Mouse (Mus musculus) testis, postnatal 10 days (tissue): ENCODE measurements around the gene Chmp2a.
A peak's percentile ranks its signal among the peaks of the same experiment; 100 is the strongest.
"Not testable (repeated sequence)": the region's sequence is repeated elsewhere in the genome, so short reads cannot be mapped to it uniquely, and the experiment has no call there.

Source experiments
- DNase-seq: peaks from one replicate; pipeline ENCODE4 v3.0.0; 2021; ENCODE audit warnings: low spot score

The Chmp2a gene

DNA sequence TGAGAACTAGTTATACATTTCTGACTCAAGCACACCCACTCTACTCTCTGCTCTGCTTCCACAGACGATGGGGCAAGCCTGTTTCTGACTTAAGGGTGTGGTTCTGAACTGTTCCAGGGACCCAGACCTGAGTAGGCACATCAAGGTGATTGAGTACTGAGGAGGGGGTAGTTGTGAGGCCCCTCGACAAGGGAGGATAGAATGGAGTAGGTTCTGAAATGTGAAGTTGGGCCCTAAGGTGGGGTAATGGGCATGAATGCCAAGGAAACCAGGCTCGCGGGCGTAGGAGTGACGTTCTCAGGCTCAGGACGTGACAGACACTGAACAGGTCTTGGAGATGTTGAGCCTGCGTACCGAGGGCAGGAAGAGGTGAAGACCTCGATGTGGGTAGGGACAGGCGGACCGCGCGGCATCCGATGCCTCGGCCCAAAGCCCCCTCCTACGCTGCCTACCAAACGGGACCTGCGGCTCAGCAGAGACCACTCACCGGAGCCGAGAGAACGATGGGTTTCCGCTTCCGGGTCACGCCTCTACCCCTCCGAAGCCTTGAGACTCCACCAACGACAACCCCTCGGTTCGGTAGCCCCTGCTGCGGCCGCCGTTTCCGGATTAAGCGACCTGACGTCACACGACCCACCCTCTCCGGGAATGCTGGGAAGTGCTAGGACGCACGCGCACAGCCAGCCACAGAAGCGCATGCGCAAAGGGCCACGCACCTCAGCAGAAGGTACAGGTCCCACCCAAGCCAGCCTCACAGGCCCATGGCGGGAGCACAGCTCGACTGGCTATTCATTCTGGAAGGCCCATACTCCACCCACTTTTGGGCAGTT is at the start of gene Chmp2a:
Gene Chmp2a, minus strand, starts transcription at position 660 of the 830 bp plus-strand sequence.
- DNase-seq: peak; percentile 98

DNA sequence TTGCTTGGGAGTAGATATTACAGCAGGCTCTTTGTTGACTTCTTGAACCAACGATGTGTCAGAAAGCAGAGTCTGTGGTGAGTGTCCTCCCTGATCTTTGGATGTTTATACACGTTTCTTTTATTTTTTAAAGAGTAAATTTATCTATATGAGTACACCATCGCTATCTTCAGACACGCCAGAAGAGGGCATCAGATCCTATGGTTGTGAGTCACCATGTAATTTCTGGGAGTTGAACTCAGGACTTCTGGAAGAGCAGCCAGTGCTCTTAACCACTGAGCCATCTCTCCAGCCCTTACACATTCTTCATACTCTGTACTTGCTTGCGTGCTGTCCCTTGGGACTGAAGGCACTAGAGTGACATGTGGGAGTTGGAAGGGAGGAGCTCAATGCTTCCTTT is 37.7 kb upstream of the Chmp2a start:
- DNase-seq: no peak

DNA sequence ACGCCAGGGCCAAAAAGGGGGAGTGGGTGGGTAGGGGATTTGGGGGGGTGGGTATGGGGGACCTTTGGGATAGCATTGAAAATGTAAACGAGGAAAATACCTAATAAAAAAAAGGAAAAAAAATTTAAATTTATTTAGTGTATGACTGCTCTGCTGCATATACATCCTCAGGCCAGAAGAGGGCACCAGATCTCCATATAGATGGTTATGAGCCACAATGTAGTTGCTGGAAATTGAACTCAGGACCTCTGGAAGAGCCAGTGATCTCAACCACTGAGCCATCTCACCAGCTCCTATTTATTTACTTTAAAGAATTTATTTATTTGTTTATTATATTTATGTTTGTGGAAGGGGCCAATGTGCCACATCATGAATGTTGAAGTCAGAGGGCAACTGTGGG is 28.8 kb upstream of the Chmp2a start:
- DNase-seq: not testable (repeated sequence)

DNA sequence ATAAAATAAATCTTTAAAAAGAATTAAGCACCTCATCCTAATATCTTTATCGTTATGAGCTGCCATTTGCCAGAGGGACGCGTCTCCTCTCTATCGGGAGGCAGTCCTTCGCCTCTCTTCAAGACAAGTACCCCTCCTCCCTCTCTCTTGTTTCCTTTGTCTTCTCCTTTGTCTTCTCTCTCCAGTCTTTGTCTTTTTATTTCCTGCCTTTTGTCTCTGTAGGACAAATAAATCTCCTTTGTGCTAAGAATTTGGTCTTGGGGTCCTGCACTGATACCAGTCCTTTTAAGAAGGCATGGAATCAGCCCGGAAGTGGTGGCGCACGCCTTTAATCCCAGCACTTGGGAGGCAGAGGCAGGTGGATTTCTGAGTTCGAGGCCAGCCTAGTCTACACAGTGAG is 24.9 kb upstream of the Chmp2a start:
- DNase-seq: no peak

DNA sequence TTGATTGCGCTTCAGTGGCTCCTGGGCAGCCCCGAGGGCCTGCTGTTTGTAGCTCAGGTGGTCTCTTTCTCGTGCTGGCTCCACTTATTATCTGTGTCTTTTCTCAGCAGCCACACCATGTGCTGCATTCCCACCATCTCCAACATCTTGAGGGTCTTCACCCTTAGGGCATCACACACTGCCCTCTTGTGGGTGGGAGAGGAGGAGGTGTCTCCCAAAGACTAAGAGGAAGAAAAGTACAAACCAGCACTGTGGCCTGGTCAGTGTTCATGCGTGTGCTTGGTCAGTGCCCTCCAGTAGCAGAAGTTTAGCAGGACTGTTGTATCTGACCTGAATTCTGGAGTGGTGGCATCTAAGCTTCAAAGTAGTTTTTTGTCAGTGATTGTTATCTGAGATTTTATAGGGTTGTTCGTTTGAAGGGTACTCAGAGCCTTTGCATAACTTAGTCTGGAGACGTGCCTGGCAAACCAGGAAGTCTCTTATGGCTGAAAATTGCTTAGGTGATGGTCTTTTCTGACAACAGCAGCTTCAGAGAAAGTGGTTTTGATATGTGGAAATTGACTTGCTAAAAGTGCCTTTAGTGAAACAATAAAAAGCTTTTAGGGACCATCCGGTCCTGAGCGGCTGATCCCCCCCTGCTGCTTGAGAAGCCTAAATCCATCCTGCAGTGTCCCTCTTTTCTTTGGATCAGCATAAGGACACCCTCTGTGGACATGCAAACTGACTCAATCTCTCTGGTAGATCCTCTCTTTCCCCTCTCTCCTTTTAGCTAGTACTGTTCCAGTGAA is 22.5 kb upstream of the Chmp2a start:
- DNase-seq: no peak

DNA sequence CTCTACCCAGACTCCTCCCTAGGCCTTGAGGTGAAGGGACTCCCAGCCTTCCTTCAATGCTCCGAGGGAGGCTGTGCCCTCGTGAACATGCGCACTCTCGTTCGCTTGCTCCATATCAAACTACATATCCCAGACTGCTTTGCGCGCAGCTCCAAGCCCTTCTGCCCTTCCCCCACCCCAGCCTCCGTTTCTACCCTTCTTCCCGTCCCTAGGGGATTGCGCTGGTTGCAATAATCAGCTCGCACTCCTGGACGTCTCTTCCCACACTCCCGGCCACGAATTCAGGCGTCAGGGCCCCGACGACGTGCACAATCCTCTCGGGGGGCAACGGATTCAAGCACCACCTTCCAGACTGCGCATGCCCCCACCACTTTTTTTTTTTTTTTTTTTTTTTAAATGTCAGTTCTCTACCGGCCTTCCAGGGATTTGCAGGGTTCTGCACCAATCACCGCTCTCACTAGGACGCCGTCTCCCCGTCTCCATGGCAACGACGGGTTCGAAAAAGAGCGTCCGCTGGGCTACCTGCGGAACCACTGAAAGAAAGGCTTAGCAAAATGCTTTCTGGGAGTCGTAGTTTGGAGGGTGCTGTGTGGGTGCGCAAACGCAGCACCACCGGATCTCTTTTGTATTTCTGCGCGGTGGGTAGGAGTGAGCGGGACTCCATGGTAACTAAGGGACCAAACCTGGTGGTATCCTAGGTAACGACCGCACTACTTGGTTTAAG is 19.8 kb upstream of the Chmp2a start, which contains the start of gene Mzf1:
Gene Mzf1, minus strand, starts transcription at position 478 of the 724 bp plus-strand sequence.
- peak; percentile 95 for DNase-seq

DNA sequence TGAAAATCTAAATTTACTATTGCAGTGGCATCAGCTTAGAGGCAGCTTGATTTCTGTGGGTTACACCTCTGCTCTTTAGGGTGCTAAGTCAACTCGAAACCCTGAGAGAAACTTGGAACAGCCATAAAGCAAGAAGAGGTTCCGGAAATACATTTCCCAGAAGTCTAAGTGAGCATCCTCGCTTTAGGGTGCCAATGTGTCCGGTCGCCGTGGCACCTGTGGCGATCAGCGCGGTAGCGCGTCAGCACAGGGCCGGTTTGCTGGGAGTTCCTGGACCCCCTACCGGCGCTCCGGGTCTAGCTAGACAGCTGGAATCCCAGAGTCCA is 19.3 kb upstream of the Chmp2a start:
- DNase-seq: no peak

DNA sequence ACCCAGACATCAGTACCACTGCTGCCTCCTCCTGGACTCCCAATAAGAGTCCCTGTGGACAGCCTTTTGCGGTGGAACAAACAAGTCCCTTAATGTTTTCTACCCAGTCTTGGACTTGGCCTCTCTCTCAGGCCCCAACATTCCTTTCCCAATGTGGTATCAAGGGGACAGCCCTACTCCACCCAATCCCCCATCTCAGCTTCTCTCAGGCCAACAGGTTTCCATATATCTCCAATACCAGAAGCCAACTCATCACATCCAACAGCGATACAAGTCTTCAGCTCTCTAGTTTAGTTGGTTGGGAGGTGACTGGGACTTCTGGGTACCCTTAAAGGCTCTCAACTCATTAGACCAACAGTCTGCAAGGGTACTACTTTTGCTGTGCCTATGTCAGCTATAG is 18.9 kb upstream of the Chmp2a start:
- DNase-seq: no peak

DNA sequence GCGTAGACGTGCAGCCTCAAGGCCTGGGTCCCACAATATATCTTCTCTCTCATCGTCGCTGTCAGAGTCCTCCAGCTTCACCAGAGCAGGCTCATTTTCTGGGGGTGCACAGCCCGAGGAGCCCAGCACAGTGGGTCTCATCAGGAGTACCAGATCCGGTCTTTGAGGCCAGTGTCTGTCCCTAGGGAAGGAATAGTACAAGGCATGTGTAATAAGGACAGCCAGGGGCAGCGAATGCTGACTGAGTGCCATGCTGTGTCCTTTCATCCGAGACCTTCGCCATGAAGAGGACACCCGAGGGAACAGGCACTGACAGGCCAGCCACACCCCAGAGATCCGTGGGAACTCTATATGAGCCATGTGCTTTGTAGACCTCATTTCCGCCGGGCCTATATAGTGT is 18.4 kb upstream of the Chmp2a start:
- DNase-seq: no peak

DNA sequence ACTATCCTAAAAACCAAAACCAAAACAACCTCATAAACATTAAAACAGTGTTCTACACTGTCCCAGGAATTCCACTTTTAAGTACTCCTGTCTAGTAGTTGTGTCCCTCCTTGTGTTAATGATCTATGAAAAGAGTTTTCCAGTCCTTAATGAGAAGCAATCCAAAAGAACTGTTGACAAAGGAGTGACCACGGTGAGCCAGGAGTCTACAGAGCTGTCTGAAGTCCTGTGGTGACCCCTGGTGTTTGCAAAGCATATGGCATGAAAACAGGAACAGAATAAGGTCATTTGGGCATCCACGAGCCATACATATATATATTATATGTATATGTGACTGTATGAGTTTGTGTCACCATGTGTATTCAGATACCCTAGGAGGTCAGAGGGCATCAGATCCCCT is 11.5 kb upstream of the Chmp2a start:
- peak; percentile 74 for DNase-seq

DNA sequence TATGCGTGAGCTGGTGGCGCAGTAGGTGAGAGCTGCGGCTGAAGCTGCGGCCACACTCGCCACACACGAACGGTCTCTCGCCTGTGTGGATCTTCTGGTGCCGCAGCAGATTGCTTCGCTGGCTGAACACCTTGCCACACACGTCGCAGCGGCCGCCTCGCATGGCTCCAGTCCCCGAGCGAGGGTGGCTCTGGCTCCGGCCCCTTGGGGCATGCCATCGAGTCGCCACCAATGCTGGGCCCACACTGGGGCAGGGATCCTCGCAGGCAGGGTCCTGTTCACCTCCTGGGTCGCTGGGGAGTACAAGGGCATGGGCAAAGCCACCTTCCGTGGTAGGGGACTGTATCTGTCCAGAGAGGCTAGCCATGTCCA is 9.6 kb upstream of the Chmp2a start:
- no peak for DNase-seq

DNA sequence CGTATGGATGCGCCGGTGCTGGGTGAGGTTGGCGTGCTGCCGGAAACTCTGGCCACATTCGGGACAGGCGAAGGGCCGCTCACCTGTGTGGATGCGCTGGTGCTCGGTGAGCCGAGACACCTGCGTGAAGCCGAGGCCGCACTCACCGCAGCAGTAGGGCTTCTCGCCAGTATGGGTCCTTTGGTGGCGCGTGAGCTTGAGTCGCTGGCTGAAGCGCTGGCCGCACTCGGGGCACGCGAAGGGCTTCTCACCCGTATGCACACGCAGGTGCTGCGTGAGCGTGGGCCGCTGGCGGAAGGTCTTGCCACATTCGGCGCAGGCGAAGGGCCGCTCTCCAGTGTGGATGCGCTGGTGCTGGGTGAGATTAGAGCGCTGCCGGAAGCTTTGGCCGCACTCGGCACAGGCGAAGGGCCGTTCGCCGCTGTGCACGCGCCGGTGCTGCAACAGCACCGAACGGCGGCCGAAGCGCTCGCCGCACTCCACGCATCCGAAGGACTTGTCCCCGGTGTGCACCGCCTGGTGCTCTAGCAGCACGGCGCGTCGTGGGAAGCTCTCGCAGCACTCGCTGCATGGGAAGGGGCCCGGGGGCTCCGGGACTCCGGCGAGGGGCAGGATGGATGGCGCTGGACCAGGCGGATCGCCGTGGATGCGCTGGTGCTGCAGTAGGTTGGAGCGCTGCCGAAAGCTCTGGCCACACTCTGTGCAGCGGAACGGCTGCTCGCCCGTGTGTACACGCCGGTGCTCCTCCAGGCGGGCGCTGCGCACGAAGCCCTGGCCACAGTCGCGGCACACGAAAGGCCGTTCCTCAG is 9.0 kb upstream of the Chmp2a start:
- DNase-seq: peak; percentile 67

DNA sequence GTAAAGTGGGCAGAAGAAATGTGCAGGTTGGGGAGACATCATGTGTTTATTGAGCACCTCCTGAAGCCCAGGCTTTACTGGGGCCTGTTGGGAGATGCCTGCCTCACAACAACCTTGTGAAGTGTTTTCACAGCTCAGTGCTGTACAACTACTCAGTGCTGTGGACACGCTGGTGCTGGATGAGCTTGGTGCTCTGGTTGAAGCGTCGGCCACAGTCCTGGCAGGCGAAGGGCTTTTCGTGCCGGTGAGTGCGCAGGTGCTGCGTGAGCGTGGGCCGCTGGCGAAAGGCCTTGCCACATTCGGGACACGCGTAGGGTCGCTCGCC is 8.5 kb upstream of the Chmp2a start:
- DNase-seq: no peak

DNA sequence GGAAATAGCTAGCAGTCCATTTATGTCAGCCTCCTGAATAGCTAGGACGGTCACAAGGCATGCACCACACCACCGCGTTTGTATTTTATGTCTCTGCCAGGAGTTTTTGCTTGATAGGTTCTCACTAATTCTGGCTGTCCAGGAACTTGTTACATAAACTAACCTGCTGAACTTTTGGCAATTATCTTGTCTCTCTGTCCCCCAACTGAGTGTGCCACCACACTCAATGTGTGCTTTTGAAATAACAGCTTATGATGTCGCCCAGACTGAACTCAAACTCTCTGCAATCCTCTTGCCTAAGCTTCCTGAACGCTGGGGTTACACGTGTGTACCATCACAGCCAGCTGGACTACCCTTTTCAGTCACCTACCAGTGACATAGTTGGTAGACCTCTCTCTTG is 7.9 kb upstream of the Chmp2a start:
- DNase-seq: no peak

DNA sequence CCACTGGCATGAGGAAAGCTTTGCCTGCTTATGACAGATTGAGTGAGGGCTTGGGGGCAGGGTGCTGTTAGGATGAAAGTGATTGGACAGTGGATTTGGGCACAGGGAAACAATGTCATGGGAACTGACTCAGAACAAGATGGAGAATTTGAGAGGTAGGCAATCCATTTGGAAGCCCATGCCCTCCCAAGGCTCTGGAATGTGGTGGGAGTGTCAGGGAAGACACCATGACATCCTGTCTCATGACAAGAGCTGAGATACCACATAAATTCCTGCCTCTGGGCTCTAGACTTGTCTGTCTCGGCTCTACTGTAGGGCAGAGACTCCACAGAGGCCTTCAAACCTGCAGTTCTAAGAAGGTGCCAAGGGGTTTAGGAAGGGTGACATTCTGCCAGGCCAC is 6.6 kb upstream of the Chmp2a start:
- DNase-seq: no peak

DNA sequence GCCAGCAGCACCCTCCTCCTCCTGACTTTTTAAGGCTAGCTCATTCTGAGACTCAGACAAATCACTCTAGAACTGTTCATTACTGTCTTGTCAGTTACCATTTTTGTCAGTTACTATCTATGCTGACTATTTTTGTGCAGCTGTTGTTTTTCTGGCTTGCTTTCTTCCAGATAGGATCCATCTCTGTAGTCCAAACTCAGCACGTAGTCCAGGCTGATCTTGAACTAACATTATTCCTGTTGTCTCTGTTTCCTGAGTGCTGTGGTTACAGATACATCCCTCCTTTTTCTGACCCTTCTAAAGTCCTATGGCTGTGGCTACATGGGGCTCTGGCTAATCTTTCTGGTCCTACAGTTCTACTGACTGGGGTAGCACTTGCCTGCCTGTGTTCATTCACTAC is 4.6 kb upstream of the Chmp2a start:
- DNase-seq: no peak

DNA sequence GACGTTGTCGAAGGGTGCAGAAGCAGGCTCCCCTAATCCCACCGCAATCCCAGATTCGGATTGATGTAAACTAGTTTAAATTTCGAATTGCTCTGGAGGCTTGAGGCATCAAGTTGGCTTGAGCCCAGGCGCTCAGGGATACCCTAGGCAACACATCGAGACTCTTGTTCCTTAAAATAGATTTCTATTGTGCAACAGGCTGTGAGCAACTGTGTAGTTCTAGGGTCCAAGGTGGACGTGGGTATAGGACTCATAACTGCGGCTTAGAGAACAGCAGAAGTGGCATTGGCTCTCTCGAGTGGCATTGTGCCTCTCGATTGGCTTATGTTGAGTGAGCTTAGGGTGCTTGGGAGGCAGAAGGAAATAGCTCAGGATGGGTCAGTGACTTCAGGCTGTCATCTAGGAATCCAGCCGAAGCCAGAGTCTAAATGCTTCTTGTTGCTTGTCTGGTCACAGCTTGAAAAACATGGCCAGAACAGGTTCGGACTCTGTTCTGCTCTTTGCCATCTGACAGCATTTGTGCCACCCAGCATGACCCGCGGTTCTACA is 4.1 kb upstream of the Chmp2a start:
- DNase-seq: no peak

DNA sequence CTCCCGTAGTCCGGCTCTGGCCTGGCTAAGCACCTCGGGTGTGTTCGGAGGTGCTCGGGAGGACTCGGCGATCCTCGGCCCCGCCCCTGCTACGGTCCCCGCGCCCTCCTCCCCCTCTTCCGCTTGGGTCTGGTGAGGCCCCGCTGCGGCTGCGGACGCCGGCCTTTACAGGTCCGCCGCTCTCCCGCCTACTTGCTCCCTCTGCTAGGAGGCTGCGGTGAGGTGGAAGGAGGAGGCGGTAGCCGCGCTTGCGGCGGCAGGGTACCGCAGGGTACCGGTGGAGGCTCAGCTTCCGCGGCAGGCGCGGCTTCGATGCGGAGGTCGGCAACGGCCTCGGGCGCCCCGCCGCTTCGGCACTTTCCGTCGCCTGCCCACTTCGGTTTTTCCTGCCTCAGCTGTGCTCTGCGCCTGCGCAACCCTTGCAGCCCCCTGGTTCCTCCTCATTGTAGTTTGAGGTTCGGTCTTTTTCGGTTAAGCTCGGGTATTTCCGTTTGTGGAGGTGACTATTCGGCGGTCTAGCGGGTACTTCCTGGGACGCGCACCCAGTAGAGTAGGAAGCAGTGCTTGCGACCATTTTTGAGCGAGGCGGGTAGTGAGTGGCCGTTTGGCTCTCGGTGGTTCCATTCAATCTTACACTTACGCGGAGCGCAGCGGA is 3.4 kb upstream of the Chmp2a start, which contains the start of gene Ube2m:
Gene Ube2m, minus strand, starts transcription at position 375 of the 655 bp plus-strand sequence.
- DNase-seq: peak; percentile 99

DNA sequence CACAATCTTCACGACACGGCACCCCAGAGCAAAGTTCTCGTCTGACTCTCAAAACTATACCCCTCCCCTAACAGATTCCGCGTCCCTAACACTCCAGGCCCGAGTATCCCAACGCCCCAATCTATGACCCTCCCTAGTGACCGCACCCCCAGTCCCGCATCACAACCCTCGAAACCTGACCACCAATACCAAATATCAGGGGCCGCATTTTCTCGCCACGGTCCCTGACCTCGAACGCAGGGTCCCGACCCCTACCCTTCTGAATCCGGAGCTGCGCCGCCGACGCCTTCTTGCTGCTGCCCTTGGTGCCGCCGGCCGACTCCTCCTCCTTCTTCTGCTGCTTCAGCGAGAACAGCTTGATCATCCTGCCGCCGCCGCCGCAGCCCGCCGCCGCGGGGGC is 2.8 kb upstream of the Chmp2a start:
- DNase-seq: peak; percentile 76

DNA sequence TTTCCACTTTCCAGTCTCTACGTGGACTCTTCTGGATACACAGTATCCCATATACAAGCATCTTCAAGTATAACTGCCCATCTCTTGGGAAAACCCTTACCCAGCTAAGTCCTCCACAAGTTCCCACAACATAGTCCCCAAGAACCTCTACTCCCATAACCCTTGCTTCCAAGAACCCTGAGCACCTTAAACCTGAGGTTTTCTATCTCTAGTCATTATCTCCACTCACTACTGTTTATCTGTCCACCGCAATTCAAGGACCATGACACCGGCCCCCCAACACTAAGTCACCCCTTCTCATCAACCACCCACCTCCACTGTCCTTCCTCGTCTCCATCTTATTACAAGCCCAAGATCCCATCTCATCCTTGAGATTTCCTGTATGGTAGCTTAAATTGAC is 2.2 kb upstream of the Chmp2a start:
- no peak for DNase-seq

DNA sequence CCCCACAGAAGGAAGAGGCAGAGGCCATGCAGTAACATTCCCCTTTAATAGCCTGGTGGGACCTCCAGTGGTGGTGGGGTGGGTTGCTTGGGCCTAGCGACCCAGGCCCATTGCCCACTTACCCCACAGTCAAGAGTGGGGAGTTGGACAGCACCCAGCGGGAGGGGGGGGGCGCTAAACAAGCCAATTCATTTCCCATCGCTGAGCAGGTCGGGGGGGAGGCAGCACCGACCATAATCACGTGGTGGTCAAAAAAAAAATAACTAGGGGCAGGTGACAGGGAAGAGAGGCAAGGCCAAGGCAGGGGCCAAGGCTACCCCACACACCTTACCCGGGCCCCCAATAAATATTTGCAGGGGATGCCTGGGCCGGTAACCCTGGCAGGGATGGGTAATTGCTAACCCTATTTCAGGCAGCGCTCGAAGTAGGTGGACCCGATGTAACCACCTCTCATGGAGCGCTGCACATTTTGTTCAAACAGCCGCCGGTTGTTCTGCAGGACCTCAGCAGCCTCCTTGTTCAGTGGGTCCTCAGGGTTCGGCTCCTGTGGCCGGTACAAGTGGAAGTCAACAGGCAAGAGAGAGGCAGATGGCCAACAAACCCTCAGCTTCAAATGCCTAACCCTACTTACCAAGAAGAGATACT is 726 bp upstream of the Chmp2a start:
- DNase-seq: no peak
